8 mouse cellular contexts compared by ENCODE assay signal in genomic region chr6:134792141-134793045, GRCm38 (mm10). TPM values are rescaled to one million over a fixed set of nuclear protein-coding genes. Genes with fewer than 3 reads are reported as not detected.
DNase-seq lines count a peak whose midpoint lies in the region; ATAC-seq and TF ChIP-seq lines count a peak whose summit lies in the region.

Dusp16 (minus strand) TSS chr6:134792625.

- no peaks in the 10 kb centered on the region for H3K9me3 ChIP-seq in embryonic facial prominence, embryonic 15.5 days (replicated peaks)
- H3K9me3 ChIP-seq in limb, embryonic 12.5 days = no peaks in the 10 kb centered on the region
- H3K9me3 ChIP-seq in midbrain, embryonic 14.5 days (ENCODE audit: control insufficient read depth, low read length) = no peaks in the 10 kb centered on the region

- H3K4me2 ChIP-seq in embryonic facial prominence, embryonic 15.5 days (replicated peaks) = peak within 1 kb of the TSS; percentile 54
- H3K4me2 ChIP-seq in limb, embryonic 12.5 days = peak within 1 kb of the TSS; percentile 73
- peak within 1 kb of the TSS; percentile 88 for H3K4me2 ChIP-seq in midbrain, embryonic 14.5 days (ENCODE audit: low read length)

- peaks cover 16% of the 10 kb centered on the region for H3K4me1 ChIP-seq in bone marrow macrophage, adult 2 months (ENCODE audit: control insufficient read depth, insufficient read depth, low read length)
- peaks cover 13% of the 10 kb centered on the region for H3K4me1 ChIP-seq in embryonic facial prominence, embryonic 15.5 days
- H3K4me1 ChIP-seq in limb, embryonic 12.5 days (replicated peaks) = peaks cover 12% of the 10 kb centered on the region
- no peaks in the 10 kb centered on the region for H3K4me1 ChIP-seq in midbrain, embryonic 14.5 days (ENCODE audit: control insufficient read depth, insufficient read depth, low read length)
- no peaks in the 10 kb centered on the region; the same call in 1 of the 2 replicates for H3K4me1 ChIP-seq in spleen, adult 2 months (ENCODE audit: control insufficient read depth, insufficient read depth, insufficient read length)

- WGBS in embryonic facial prominence, embryonic 15.5 days = under 1% methylated on average over 89 of the region's 108 CpGs
- WGBS in limb, embryonic 12.5 days = under 1% methylated on average over 58 of the region's 108 CpGs
- under 1% methylated on average over 99 of the region's 108 CpGs for WGBS in midbrain, embryonic 14.5 days
- WGBS in spleen, adult 2 months = under 1% methylated on average over 83 of the region's 108 CpGs

- peak within 1 kb of the TSS; percentile 72 for H3K27ac ChIP-seq in bone marrow macrophage, adult 2 months (ENCODE audit: insufficient read depth, low read depth, low read length)
- peak within 1 kb of the TSS; percentile 98 for H3K27ac ChIP-seq in embryonic facial prominence, embryonic 15.5 days (replicated peaks)
- H3K27ac ChIP-seq in limb, embryonic 12.5 days = peak within 1 kb of the TSS; percentile 96
- H3K27ac ChIP-seq in midbrain, embryonic 14.5 days (replicated peaks; ENCODE audit: low read depth, low read length) = peak within 1 kb of the TSS; percentile 73
- peak within 1 kb of the TSS; percentile 80 for H3K27ac ChIP-seq in spleen, adult 2 months (ENCODE audit: insufficient read depth, low read length)

- H3K36me3 ChIP-seq in embryonic facial prominence, embryonic 15.5 days = no peaks in the 10 kb centered on the region
- no peaks in the 10 kb centered on the region for H3K36me3 ChIP-seq in limb, embryonic 12.5 days
- no peaks in the 10 kb centered on the region for H3K36me3 ChIP-seq in midbrain, embryonic 14.5 days (ENCODE audit: control insufficient read depth, insufficient read depth, low read length)
- no peaks in the 10 kb centered on the region for H3K36me3 ChIP-seq in spleen, adult 2 months (ENCODE audit: control insufficient read depth, insufficient read depth, low read length)

- DNase-seq in B cell, adult 2 months = peak; percentile 83 to 87
- DNase-seq in heart, adult 8-10 months (ENCODE audit: low spot score) = peak; percentile 98
- peak; percentile 92 to 95 for DNase-seq in kidney, adult 8-10 months
- peak; percentile 91 for DNase-seq in midbrain, embryonic 14.5 days
- peak; percentile 77 to 90 for DNase-seq in spleen, adult 2 months (ENCODE audit: low read depth in 1 of 2, low spot score in 2 of 2)

- ATAC-seq in embryonic facial prominence, embryonic 15.5 days (ENCODE audit: insufficient number of reproducible peaks, low FRiP score, low TSS enrichment, low read depth) = peak; percentile 87
- ATAC-seq in limb, embryonic 12.5 days (ENCODE audit: insufficient number of reproducible peaks, insufficient read depth, low FRiP score, low TSS enrichment, low read depth) = peak; percentile 88
- ATAC-seq in midbrain, embryonic 14.5 days (ENCODE audit: low FRiP score, low TSS enrichment) = peak; percentile 84

- H3K9ac ChIP-seq in embryonic facial prominence, embryonic 15.5 days = peak within 1 kb of the TSS; percentile 94
- H3K9ac ChIP-seq in limb, embryonic 12.5 days (replicated peaks) = peak within 1 kb of the TSS; percentile 90
- H3K9ac ChIP-seq in midbrain, embryonic 14.5 days (replicated peaks; ENCODE audit: low read length) = peak within 1 kb of the TSS; percentile 76

- TF ChIP-seq POLR2A in bone marrow macrophage, adult 2 months (IDR thresholded peaks at IDR 0.05; ENCODE audit: borderline replicate concordance, low read depth, low read length) = no peak
- TF ChIP-seq POLR2A in spleen, adult 2 months (IDR thresholded peaks at IDR 0.05; ENCODE audit: low read depth, low read length) = no peak

- peak within 1 kb of the TSS; percentile 96 for H3K4me3 ChIP-seq in bone marrow macrophage, adult 2 months (ENCODE audit: insufficient read depth, low read length)
- peak within 1 kb of the TSS; percentile 79 for H3K4me3 ChIP-seq in embryonic facial prominence, embryonic 15.5 days (replicated peaks)
- peak within 1 kb of the TSS; percentile 74 for H3K4me3 ChIP-seq in limb, embryonic 12.5 days (replicated peaks)
- H3K4me3 ChIP-seq in midbrain, embryonic 14.5 days (replicated peaks; ENCODE audit: low read depth, low read length) = peak within 1 kb of the TSS; percentile 63
- H3K4me3 ChIP-seq in spleen, adult 2 months (ENCODE audit: extremely low read depth, insufficient read depth, insufficient read length) = peak within 1 kb of the TSS; percentile 98

- no peak for TF ChIP-seq CTCF in bone marrow macrophage, adult 2 months (IDR thresholded peaks at IDR 0.05; ENCODE audit: low read depth, low read length)
- TF ChIP-seq CTCF in spleen, adult 2 months (IDR thresholded peaks at IDR 0.05; ENCODE audit: extremely low read depth, insufficient read depth, insufficient read length, insufficient replicate concordance) = no peak

- H3K27me3 ChIP-seq in embryonic facial prominence, embryonic 15.5 days = no peaks in the 10 kb centered on the region
- no peaks in the 10 kb centered on the region for H3K27me3 ChIP-seq in limb, embryonic 12.5 days
- no peaks in the 10 kb centered on the region; the same call in 1 of the 2 replicates for H3K27me3 ChIP-seq in midbrain, embryonic 14.5 days (ENCODE audit: control insufficient read depth, insufficient read depth, low read length)
- no peaks in the 10 kb centered on the region for H3K27me3 ChIP-seq in spleen, adult 2 months (ENCODE audit: control insufficient read depth, insufficient read depth, low read length)

RNA-seq across cellular contexts. Expression of gene Dusp16, which starts in this region (rescaled TPM):
- 4.3 and 6.9 TPM in 2 replicates for polyA plus RNA-seq in bone marrow macrophage, adult 2 months (2012; ENCODE audit: insufficient read depth, insufficient read length, missing spikeins)
- 19.6 and 20.3 TPM in 2 replicates for polyA plus RNA-seq in embryonic facial prominence, embryonic 15.5 days (2015; fragmentation: Nextera tagmentation; extraction: Ambion mirVana)
- total RNA-seq in heart, adult 8-10 months (2022) = 10 to 100 TPM; 17.9 to 28.5 (median 22.5) TPM
- polyA plus RNA-seq in limb, embryonic 12.5 days (2016; fragmentation: Nextera tagmentation; extraction: Ambion mirVana) = 14.3 and 14.8 TPM in 2 replicates
- 4.2 and 5.5 TPM in 2 replicates for polyA plus RNA-seq in midbrain, embryonic 14.5 days (2014; fragmentation: Nextera tagmentation; extraction: Ambion mirVana)
- 6.5 and 8.7 TPM in 2 replicates for polyA plus RNA-seq in spleen, adult 2 months (2012; rRNA removed)

Comparison
In these comparisons a context has a peak if more than half of its experiments do, and no peak if none do; other contexts are left out.
1. Peak in every context shown above with its lines: DNase-seq, ATAC-seq, H3K4me3 ChIP-seq and H3K27ac ChIP-seq.